Mouse (Mus musculus) lung, postnatal 0 days (tissue): ENCODE data around the gene D130043K22Rik. TPM values are rescaled to one million over a fixed set of nuclear protein-coding genes. Genes with fewer than 3 reads are reported as not detected.

Experiments used
- ATAC-seq: fragments of 200-750 bp; cut with Nextera tagmentation; 2 replicates; pipeline ENCODE4 v1.8.0; 2017; ENCODE audit warnings: moderate library complexity
- DNase-seq: peaks from one replicate; pipeline ENCODE4 v3.0.0-alpha.2; 2016; ENCODE audit warnings: low spot score
- H3K27ac ChIP-seq: fragments of 300-500 bp; sonication (generic); 2 replicates; pipeline ENCODE4 v1.5.1; 2014; ENCODE audit warnings: antibody characterized with exemption, mild to moderate bottlenecking, low read length, mixed read lengths
- H3K27me3 ChIP-seq: fragments of 300-500 bp; sonication (generic); replicated peaks from 2 replicates; pipeline ENCODE4 v1.6.1; 2014; ENCODE audit warnings: low read length, mixed read lengths; ENCODE audit not compliant: insufficient read depth
- H3K36me3 ChIP-seq: fragments of 300-500 bp; sonication (generic); 2 replicates; pipeline ENCODE4 v1.6.1; 2014; ENCODE audit warnings: low read length, mixed read lengths; ENCODE audit not compliant: insufficient read depth
- H3K4me1 ChIP-seq: fragments of 300-500 bp; sonication (generic); 2 replicates; pipeline ENCODE4 v1.6.1; 2014; ENCODE audit warnings: antibody characterized with exemption, low read depth, low read length, mixed read lengths; ENCODE audit not compliant: insufficient read depth
- H3K4me2 ChIP-seq: fragments of 300-500 bp; sonication (generic); replicated peaks from 2 replicates; pipeline ENCODE4 v1.6.1; 2014; ENCODE audit warnings: low read depth, mild to moderate bottlenecking, low read length, moderate library complexity, mixed read lengths
- H3K4me3 ChIP-seq: fragments of 300-500 bp; sonication (generic); 2 replicates; pipeline ENCODE4 v1.5.1; 2014; ENCODE audit warnings: low read depth, low read length
- H3K9ac ChIP-seq: fragments of 300-500 bp; sonication (generic); replicated peaks from 2 replicates; pipeline ENCODE4 v1.6.1; 2014; ENCODE audit warnings: low read depth, mild to moderate bottlenecking
- H3K9me3 ChIP-seq: fragments of 300-500 bp; sonication (generic); 2 replicates; pipeline ENCODE4 v1.6.1; 2016; ENCODE audit warnings: low read length, mixed read lengths
- CTCF ChIP-seq: IDR thresholded peaks from 2 replicates; pipeline ENCODE4 v1.5.1; 2016; ENCODE audit warnings: antibody characterized with exemption, mild to moderate bottlenecking
- EP300 ChIP-seq: IDR thresholded peaks from 2 replicates; pipeline ENCODE4 v1.6.1; 2016; ENCODE audit warnings: antibody characterized with exemption, mild to moderate bottlenecking, control low read depth
- WGBS: fragments of 180-500 bp; shearing (Covaris S2); extraction: QIAGEN DNeasy Blood & Tissue Kit; methylation state at CpG from one replicate; pipeline ENCODE4 v1.1.7; 2014; 5-methylcytosine and 5-hydroxymethylcytosine counted together
- polyA plus RNA-seq: library from polyadenylated mRNA; unstranded; fragments of >200 nt; fragmentation: Nextera tagmentation; extraction: Ambion mirVana; gene quantifications from 2 replicates; pipeline ENCODE4 v1.2.1, GENCODE M21; 2015

The D130043K22Rik gene
- polyA plus RNA-seq, 1 experiment from 2014 or later = 0.35 TPM

DNA sequence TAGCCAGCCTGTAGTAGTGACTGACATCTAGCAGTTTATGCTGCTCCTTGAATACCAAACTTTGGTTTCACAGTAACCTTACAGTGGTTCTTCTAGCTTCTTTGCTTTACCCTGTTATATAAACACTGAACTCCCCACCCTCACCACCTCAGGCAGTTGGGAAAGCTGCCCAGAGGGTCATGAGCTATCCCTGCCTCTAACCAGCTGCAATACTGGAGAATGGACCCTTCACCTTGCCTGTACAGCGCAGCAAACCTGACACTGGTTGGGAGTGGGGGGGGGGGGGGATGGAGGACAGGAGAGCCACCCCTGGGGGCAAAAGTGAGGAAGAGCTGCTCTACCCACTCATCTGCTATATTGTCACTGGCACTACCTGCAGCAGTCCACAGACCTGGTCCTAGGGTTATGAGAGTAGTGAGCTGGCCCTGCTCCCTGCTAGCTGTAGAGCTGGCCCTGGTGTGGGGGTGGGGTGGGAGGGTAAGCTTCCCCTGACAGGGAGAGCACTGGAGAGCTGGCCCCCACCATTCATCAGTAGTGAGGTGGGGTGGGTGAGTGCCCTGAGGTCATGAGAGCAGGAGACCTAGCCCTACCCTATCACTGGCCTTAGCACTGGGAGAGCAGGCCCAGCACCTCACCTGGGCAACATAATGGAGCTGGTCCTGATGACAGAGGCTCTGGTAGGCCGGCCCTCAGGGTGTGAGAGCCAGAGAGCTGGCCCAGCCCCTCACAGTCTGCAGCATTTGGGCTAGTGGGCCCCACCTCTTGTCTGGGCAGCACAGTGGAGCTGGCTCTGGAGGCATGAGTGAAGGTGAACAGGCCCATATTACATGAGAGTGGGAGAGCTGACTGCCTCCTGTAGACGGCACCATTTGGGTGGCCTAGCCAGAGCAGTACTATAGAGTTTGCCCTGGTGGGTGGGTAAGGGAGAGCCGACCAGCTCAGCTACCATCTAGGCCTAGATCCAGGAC lies 28.5 kb upstream of the D130043K22Rik start:
- no peak overlapping the region for H3K4me3 ChIP-seq
- H3K27ac ChIP-seq = no peak overlapping the region
- peak; percentile 61 for ATAC-seq
- no peaks in the 10 kb centered on the region for H3K9me3 ChIP-seq
- H3K4me2 ChIP-seq = no peak overlapping the region
- WGBS = 50% methylated on average over 4 of the region's 4 CpGs
- TF ChIP-seq EP300 (no peak), CTCF (no peak)
- no peaks in the 10 kb centered on the region for H3K4me1 ChIP-seq
- DNase-seq = no peak
- no peaks in the 10 kb centered on the region for H3K27me3 ChIP-seq
- peaks cover 22% of the 10 kb centered on the region for H3K36me3 ChIP-seq
- H3K9ac ChIP-seq = no peak overlapping the region

DNA sequence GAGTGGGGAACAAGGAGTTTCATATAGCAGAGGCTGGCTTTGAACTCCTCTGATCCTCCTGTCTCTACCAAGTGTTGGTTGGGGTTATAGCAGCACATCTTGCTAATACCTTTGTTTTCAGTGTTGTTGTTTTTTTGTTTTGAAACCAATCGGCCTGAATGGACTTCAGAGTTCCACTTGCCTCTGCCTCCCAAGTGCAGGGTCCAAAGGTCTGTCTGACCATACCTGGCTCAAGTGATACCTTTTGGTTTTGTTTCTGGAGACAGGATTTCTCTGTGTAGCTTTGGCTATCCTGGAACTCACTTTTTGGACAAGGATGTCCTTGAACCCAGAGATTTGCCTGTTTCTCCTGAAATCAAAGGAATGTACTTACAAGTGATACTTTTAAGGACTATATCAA lies 25.0 kb upstream of the D130043K22Rik start:
- DNase-seq (no peak), ATAC-seq (no peak)
- Histone ChIP-seq H3K9me3 (no peaks in the 10 kb centered on the region), H3K36me3 (0 out of 2 replicates have a peak, but pooled peaks cover 6% of the 10 kb centered on the region), H3K27ac (no peak overlapping the region), H3K4me1 (no peaks in the 10 kb centered on the region), H3K4me2 (no peak overlapping the region), H3K9ac (no peak overlapping the region), H3K4me3 (no peak overlapping the region), H3K27me3 (no peaks in the 10 kb centered on the region)
- WGBS = 68% methylated on average over 1 of the region's 1 CpGs
- no peak for TF ChIP-seq CTCF
- no peak for TF ChIP-seq EP300

DNA sequence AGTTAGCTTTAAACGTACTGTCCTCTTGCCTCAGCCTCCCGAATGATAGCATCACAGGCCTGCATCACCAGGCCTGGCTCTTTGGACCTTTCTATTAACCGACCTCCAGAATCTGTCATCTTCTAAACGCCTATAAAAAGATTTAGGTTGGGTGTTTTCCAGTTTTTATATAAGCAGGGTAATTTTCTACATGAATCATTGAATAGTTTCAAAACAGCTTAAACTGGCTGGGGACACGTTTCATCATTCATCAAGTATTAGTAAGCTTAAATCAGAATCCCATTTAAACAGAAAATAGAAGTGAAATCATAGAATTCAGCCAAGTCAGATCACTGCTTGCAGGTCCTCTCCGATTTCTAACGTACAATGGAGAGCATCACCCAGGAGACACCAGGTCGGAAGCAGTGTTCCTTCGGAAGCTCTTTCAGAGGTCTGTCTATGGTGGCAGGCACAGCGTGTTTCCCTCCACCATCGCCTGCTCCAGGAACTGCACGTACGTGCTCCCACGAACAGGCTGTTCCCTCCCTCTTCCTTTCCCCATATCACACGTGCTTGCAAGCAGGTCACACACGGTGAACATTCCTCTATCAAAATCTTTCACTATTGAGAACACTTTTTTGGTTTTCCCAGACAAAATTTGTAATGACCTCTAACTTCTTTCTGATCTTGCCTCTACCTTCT lies 22.1 kb upstream of the D130043K22Rik start:
- H3K4me1 ChIP-seq = no peaks in the 10 kb centered on the region
- no peak overlapping the region for H3K9ac ChIP-seq
- H3K4me2 ChIP-seq = no peak overlapping the region
- TF ChIP-seq CTCF = no peak
- TF ChIP-seq EP300 = no peak
- H3K36me3 ChIP-seq = 0 out of 2 replicates have a peak, but pooled peaks cover 6% of the 10 kb centered on the region
- no peaks in the 10 kb centered on the region for H3K9me3 ChIP-seq
- no peaks in the 10 kb centered on the region for H3K27me3 ChIP-seq
- WGBS = 82% methylated on average over 16 of the region's 16 CpGs
- DNase-seq (no peak), ATAC-seq (no peak)
- no peak overlapping the region for H3K27ac ChIP-seq
- no peak overlapping the region for H3K4me3 ChIP-seq

DNA sequence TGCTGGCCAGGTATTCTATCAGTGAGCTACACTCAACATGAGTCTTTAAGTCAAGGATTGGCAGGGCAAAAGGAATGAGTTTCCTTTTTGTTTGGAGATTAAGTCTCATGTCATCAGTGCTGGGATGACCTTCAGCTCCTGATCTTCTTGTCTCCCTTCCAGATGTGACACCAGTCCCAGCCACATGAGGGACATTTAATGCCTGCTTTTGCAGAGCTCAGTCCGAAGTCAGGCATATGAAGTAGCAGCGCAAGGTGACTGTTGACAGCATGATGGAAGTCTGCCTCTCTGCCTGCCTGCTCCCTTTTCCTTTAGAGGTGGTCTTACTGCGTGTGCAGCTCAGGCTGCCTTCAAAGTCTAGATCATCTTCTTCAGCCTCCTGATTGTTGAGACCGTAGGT lies 20.3 kb upstream of the D130043K22Rik start:
- DNase-seq (no peak), ATAC-seq (no peak)
- H3K4me1 ChIP-seq = no peaks in the 10 kb centered on the region
- no peak overlapping the region for H3K27ac ChIP-seq
- 0 out of 2 replicates have a peak, but pooled peaks cover 4% of the 10 kb centered on the region for H3K36me3 ChIP-seq
- WGBS = 88% methylated on average over 4 of the region's 4 CpGs
- no peak overlapping the region for H3K4me2 ChIP-seq
- no peaks in the 10 kb centered on the region for H3K9me3 ChIP-seq
- no peak overlapping the region for H3K4me3 ChIP-seq
- H3K27me3 ChIP-seq = no peaks in the 10 kb centered on the region
- no peak overlapping the region for H3K9ac ChIP-seq
- TF ChIP-seq EP300 = no peak

DNA sequence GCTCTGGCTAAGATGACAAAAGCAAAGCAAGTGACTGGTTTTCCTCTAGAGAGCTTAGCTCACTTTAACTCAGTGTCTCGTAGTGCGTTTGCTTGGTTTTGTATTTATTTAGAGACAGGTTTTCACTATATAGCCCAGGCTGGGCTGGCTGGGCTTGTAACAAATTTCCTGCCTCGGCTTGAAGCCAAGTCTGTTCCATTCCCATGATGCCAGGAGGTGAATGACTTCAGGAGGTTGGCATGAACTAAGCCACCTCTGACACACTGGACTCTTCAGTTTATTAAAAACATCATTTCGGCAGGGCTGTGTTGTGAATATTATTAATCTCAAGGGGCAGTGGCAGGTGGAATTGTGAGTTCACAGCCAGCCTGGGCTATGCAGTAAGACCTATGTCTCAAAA lies 19.3 kb upstream of the D130043K22Rik start:
- TF ChIP-seq CTCF (no peak), EP300 (no peak)
- Histone ChIP-seq H3K36me3 (no peaks in the 10 kb centered on the region), H3K4me2 (no peak overlapping the region), H3K27me3 (no peaks in the 10 kb centered on the region), H3K27ac (no peak overlapping the region), H3K9me3 (no peaks in the 10 kb centered on the region), H3K9ac (no peak overlapping the region), H3K4me3 (no peak overlapping the region), H3K4me1 (no peaks in the 10 kb centered on the region)
- DNase-seq (no peak), ATAC-seq (0 out of 2 replicates have a peak, but pooled peaks have one; percentile 32)
- 59% methylated on average over 4 of the region's 4 CpGs for WGBS

DNA sequence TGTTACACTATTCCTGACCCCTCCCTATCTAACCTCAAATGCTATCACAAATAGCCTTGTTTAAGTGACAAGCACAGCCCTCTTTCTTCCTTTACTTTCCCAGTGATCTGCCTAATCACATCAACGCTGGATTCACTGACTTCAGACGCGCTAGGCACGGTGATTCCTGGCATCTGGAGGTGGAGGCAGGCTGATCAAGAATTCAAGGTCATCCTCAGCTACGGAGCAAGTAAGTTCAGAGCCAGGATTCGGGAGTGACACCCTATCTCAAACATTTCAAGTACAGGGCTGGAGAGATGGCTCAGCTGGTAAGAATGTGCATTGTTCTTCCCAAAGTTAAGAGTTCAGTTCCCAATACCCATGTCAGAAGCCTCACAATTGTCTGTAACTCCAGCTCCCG lies 18.8 kb upstream of the D130043K22Rik start:
- no peak for TF ChIP-seq EP300
- TF ChIP-seq CTCF = no peak
- Histone ChIP-seq H3K27ac (no peak overlapping the region), H3K9me3 (no peaks in the 10 kb centered on the region), H3K36me3 (no peaks in the 10 kb centered on the region), H3K4me1 (no peaks in the 10 kb centered on the region), H3K27me3 (no peaks in the 10 kb centered on the region), H3K4me3 (no peak overlapping the region), H3K9ac (no peak overlapping the region), H3K4me2 (no peak overlapping the region)
- ATAC-seq = no peak
- no peak for DNase-seq
- 60% methylated on average over 7 of the region's 7 CpGs for whole genome bisulfite sequencing
